Mouse (Mus musculus) urinary bladder, postnatal 36 days (tissue): ENCODE measurements at regions not wholly inside any gene's neighbourhood (a gene's known extent, or its start where the extent isn't known, plus 50 kb on each side); places are given as distances from the start of the nearest gene placed in this dataset.

ENCODE experiments used
- DNase-seq, 2 experiments: peaks; one replicate each; pipeline ENCODE4 v3.0.0; 2022; ENCODE audit warnings: low spot score in 2 of 2, mixed read lengths in 1 of 2

DNA sequence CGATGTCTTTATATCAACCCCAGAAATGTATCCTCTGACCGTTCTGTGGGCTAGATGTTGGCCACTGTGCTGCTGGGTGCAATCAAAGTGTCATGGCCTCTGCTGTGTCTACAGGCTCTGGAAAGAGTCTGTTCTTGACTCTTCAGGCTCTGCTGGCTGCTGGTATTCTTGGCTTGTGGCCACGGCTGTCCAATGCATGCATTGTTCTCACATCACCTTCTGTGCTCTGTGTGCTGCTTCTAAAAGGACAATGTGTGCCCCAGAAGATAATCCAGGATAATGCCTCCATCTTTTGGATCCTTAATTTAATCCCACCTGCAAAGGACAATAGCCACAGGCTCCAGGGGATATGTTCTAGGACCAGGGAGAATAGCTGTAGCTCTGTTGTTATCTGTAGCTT is 77.5 kb upstream of the Dapl1 start:
- no peak for DNase-seq

DNA sequence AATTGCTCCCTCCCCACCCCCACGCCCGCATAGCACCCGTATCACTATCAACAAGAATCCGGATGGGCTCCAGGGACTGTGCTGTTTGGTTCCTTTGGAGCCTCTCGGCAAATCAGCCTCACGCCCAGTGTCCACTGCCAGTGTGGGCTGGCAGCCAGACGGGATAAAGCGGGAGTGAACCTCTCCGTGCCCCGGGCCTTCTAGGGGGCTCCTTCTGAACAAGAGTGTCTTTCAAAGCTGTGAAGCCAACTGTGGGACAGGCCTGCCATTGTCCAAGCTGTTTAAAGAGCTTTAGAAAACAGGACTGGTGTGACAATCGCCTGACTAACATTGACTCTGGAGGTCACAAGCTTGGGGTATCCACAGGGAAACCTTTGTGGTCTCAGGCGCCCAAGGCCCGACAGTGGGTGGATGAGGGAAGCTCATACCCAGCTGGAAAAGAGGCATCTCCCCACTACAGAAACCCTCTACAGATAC is 76.9 kb upstream of the Dapl1 start:
- peak; percentile 14 to 36 for DNase-seq

DNA sequence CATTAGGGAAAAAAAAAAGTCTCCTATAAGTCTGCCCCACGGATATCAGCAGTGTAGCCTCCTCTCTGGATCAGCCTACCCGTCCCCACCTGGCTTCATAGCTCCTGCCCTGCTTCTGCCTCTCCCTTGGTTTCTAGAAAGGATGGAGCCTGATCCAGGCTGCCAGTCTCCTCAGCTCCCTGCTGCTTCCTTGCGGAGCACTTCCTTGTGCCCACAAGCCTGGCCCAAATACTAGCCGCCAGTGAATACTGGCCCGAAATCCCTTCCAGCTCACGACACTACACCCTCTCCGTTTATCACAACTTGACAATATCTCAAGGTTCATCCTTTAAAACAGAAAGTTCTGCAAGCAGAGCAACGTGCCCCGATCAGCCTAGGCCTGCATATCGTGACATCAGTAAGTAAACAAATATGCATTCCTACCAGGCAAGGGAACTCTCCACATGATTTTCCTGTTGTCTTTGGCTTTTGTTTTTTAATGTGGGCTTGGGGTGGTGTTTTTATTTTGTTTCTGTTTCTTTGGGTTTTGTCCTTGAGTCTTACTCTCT is 76.3 kb upstream of the Dapl1 start:
- peak; percentile 34 to 48 for DNase-seq

DNA sequence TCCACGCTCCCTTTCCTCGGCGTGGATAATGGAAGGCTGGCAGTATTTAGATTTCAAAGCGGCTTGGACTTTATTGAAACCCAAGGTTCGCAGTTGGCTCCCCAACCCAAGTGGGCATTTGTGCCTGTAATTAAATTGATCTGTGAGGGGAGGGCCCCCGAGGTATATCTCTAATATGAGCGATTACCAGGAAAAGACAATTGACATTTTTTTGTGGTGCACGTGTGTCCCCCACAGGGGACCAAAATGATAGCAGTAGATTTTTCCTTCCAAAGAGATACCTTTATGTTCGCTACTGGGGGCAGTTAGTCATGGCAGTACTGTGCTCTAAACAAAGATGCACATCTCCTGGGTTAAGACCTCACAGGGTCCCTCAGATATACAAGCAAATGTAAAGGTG is 69.8 kb upstream of the Dapl1 start:
- no peak for DNase-seq

DNA sequence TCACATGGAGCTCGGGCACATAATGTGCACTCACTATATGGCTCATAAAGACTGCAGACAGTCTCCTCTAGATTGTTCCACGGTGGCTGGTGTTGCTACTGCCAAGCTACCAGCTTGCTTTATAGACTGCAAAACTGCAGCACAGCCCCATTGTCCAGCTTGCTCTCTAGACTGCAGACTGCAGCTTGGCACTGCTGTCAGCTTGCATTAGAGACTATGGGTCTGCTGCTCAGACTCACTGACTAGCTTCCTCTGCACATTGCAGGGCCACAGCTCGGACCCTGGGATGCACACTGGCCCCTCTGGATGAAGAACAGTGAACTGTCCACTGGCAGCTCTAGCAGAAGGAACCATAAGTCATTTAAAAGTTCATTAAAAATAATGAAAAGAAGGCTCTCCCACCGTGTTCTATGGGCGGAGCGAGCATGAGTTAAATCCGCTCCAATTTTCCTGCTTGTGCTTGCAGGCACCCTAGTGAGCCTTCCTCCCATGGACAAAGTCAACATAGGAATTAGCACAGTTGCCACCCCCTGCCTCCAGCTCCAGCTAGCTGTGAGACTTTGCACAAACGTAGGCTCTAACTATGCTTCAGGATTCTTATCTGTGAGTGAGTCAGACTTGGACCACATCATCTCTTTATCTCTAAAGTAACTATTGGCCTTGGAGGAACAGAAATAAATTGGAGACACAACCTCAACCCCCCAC is 67.8 kb upstream of the Dapl1 start:
- no peak for DNase-seq

DNA sequence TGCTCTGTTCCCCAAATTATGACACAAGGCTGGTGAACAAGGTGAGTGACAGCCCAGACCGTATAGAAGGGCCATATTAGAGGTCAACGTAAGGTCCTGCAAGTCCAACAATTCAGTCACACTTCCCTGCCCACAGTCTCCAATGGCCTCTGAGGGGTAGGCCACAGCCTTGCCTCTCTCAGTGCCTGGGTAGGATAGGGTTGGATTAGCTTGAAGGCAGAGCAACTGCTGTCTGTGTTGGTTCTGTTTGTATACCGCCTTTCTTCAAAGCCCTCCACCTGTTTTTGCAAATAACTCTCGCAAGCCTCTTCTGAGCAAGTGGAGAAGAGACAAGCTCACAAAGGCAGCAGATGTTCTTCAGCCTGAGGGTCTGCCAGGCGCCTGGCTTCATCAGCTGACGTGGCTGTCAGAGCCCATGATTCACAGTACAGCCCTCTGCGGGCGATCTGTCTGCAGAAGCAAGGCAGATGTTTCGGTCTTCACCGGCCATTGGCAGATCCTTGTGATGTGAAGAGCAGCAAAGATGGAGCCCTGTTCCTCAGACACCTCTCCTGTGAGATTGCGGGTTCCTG is 67.0 kb upstream of the Dapl1 start:
- no peak for DNase-seq

DNA sequence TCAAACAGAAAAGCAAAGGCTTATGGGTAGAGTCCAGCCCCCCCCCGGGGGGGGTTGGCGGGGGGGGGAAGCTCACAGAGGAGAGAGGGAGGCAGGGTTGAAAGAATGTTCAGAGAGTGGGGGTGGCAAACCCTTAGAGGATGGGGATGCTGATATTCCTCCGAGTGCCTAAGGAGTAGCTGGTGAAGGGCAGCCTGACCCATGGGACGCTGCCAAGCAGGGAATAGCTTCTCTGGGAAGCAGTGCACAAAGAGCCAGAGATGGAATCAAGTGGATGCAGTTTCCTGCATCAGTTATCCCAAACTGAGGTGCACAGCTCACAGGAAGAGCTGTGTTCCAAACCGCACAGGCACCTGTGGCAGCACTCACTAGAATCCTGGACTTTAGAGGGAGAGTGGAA is 64.0 kb upstream of the Dapl1 start:
- no peak for DNase-seq

DNA sequence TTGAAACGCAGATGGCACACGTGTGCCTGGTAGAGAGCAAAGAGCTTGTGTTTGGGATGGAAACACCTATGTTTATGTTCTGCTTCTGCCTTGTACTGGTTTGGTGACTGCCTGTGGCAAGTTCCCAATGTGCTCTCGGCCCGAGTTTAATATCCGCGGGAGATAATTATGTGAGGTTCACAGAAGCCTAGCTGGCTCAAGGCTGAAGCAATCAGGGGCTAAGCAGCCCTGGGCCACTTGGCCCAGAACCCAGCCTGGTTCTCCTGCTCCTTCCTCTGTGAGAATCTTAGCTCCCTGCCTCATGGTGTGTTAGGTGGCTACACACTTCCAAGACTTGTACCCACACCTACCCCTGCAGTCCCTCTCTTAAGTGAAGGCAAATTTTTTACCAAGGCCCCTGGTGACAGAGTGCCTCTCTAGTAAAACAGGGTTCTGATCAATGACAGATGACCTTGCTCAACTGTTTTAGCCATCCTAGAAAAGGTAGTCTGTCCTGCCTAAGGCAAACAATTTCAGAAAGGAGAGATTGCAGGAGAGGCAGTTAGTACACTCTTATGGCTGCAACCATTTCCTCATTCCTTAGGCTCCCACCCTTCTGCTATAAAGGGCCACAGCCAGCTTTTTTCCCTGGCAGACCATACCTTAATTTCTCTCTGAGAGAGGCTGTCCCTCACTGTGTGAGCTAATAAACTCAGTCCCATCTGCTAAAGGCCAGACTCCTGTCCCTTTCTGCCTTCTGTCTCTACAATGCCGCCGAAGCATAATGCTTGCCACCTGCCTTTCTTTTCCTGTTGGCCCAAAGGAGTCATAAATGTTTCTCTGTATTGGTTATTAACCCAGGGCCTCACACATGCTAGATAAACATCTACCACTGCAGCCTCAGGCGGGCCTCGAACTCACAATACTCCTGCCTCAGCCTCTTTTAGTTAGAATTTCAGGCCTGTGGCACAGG is 61.9 kb upstream of the Dapl1 start:
- no peak for DNase-seq

DNA sequence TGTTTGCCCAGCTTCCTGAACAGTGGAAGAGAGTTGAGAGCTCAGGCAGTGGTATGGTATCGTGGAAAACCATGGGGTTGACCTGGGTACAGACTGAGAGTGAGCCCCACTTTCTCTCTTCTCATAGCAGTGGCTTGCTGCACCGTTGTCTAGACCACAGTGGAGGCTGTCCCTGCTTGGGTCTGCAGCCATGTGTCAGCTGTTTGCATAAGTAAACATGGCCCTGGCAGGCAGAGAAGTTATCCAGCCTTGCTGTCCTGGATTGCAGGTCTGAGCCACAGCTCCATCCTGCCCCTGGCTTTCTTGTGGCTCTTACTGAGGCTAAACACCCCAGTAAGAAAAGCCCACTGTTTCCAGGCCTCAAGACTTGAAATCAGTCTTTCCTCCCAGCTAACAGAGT is 60.2 kb upstream of the Dapl1 start:
- DNase-seq, result no peak

DNA sequence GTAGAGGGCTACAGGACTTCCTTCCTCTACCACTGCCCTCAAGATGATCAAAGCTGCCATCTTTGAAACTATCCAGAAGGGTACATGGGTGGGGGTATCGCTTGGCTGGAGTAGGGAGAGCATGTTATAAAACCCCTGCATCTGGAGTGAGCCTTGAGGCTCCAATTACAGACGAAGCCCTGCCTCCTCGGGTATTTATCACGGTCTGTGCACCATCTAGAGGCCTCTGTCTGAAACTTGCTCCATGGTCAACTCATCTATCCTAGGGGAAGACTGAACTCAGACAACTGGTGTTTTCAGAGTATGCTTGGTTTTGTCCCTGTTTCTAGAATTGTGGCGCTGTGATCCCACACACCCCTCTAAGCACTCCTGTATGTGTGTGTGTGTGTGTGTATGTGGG is 59.7 kb upstream of the Dapl1 start:
- peak in 1 of 2 experiments; percentile 41 for DNase-seq

DNA sequence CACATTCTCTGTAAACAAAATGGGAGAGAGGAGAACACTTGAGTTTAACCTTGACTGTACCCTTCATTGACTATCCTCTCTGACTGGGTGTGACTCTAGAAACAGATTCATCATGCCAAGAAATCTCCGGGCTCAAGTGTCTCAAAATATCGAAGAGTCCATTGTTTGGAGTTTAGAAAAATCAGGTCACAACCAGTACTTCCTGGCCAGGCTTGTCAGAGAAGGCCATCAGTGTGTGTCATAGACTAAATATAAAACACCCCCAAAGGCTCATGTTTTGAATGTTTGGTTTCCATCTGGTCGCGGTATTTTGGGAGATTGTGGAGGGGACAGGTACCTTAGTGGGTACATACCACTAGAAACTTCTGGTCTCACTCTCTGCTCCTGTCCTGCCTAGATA is 58.6 kb upstream of the Dapl1 start:
- no peak for DNase-seq

DNA sequence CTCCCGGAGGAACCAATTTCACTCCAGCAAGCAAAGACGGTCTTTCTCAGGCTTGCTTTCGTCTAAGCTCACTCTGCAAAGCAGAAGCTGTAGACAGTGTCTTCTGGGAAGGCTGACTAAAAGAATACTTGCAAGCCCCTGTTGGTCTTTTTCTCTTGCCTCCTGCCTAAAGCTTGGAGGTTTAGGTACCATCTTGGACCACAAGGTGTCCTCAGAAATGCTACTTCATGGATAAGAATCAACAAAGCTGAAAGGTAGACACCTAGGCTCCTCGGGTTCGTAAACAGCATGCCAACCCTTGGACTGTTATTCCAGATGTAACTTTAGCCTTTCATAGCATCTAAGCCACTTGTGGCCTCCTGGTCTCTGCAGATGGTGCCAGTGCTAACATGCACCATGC is 53.0 kb upstream of the Dapl1 start:
- no peak for DNase-seq

DNA sequence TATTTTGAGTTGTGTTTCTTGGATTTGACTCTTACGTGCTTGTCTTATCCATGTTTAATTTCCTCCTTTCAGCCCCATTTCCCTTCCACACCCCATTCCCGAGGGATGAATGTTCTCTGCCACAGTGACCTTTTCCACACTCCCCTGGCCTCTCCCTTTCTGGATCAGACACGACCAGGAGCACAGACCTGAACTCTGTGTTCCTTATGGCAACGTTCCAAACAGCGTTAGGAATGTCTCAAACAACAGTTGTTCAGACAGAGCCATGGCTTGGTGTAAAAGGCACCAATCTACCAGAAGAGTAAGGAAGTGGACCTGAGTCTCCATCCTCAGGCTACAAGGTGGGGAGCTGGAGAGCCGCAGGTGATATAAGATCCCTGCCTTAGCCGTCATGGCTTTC is 52.6 kb upstream of the Dapl1 start:
- peak in 1 of 2 experiments; percentile 57 for DNase-seq
